Mouse (Mus musculus) midbrain, embryonic 10.5 days (tissue): ENCODE data around the gene Msl3l2. TPM values are rescaled to one million over a fixed set of nuclear protein-coding genes. Genes with fewer than 3 reads are reported as not detected.

Experiments
- DNase-seq: peaks from one replicate; pipeline ENCODE4 v3.0.0-alpha.2; 2017; ENCODE audit warnings: low spot score
- H3K27ac ChIP-seq: fragments of 300-500 bp; sonication (generic); replicated peaks from 2 replicates; pipeline ENCODE4 v1.5.1; 2016; ENCODE audit warnings: mild to moderate bottlenecking
- H3K27me3 ChIP-seq: fragments of 300-500 bp; sonication (generic); 2 replicates; pipeline ENCODE4 v1.6.1; 2016; ENCODE audit warnings: low read depth, mild to moderate bottlenecking; ENCODE audit not compliant: poor library complexity, severe bottlenecking
- H3K36me3 ChIP-seq: fragments of 300-500 bp; sonication (generic); 2 replicates; pipeline ENCODE4 v1.6.1; 2016; ENCODE audit warnings: mild to moderate bottlenecking, moderate library complexity
- H3K4me1 ChIP-seq: fragments of 300-500 bp; sonication (generic); 2 replicates; pipeline ENCODE4 v1.6.1; 2016
- H3K4me3 ChIP-seq: fragments of 300-500 bp; sonication (generic); 2 replicates; pipeline ENCODE4 v1.5.1; 2016; ENCODE audit warnings: mild to moderate bottlenecking, moderate library complexity
- H3K9me3 ChIP-seq: fragments of 300-500 bp; sonication (generic); replicated peaks from 2 replicates; pipeline ENCODE4 v1.6.1; 2016; ENCODE audit warnings: mild to moderate bottlenecking
- WGBS: fragments of 180-500 bp; shearing (Covaris S2); methylation state at CpG from one replicate; pipeline ENCODE4 v1.1.7; 2016; 5-methylcytosine and 5-hydroxymethylcytosine counted together
- polyA plus RNA-seq: library from polyadenylated mRNA; unstranded; fragments of >200 nt; fragmentation: Nextera tagmentation; extraction: Ambion mirVana; gene quantifications from 2 replicates; pipeline ENCODE4 v1.2.1, GENCODE M21; 2016

The Msl3l2 gene
- 7.1 and 7.4 TPM in 2 replicates for polyA plus RNA-seq

DNA sequence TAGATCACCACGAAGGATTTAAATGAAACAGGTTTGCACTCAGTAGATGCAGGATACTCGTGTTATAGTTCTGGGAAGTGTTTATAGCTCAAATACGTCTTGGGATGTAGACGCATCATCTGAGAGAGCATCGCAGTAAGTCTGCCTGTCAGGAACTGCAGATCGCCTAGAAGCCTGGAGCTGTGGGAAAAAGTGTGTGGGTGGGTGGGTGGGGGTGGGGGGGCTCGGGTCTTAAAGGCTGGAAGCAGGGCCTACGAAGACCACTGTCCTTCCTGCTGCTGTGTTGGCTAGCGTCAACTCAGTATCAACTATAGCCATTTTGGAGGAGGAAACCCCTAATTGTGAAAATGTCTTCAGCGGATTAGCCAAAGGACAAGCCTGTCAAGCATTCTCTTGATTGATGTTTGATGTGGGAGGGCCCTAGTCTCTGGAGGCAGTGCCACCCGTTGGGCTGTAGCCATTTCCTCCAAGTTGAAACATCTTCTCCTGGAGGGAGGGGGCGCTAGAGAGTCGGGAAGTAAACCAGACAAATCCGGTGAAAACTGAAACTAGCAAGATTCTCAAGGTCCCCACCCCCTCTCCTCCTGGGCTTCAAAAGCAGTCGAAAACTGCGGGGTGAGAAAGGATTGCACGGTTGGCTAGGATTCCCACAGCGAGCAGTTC, at the start of gene Msl3l2:
TSS of gene Msl3l2 (plus strand) at position 585 of the 663 bp plus-strand sequence.
- Histone ChIP-seq H3K27ac (peak within 1 kb of the TSS; percentile 84), H3K9me3 (no peaks in the 10 kb centered on the region), H3K4me3 (peak within 1 kb of the TSS; percentile 36), H3K36me3 (no peaks in the 10 kb centered on the region), H3K4me1 (peaks cover 9% of the 10 kb centered on the region), H3K27me3 (no peaks in the 10 kb centered on the region)
- peak; percentile 74 for DNase-seq
- 32% methylated on average over 18 of the region's 18 CpGs for WGBS

DNA sequence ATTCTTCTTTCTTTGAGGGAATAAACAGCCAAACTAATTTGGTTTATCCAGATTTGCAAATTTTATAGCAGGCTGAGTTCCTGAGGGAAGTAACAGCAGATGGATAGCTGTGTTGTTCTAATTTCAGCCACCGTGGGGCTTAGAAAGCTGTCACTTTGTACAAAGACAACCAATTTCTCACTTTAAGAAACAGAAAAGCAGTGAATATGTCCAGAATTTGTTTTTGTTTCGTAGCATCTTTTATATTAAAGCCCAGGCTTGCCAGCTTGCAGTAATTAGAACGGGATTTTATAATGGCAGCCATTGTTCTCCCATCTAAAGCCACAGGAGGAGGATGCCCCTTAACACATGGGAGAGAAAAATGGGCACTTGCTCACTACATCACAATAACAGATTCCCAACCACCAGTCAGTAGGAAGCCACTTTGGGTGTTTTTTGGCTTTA, 47.7 kb upstream of the Msl3l2 start:
- Histone ChIP-seq H3K4me1 (no peaks in the 10 kb centered on the region), H3K27ac (no peak overlapping the region), H3K27me3 (no peaks in the 10 kb centered on the region), H3K36me3 (no peaks in the 10 kb centered on the region), H3K9me3 (no peaks in the 10 kb centered on the region), H3K4me3 (no peak overlapping the region)
- WGBS = 79% methylated on average over 3 of the region's 3 CpGs
- no peak for DNase-seq

DNA sequence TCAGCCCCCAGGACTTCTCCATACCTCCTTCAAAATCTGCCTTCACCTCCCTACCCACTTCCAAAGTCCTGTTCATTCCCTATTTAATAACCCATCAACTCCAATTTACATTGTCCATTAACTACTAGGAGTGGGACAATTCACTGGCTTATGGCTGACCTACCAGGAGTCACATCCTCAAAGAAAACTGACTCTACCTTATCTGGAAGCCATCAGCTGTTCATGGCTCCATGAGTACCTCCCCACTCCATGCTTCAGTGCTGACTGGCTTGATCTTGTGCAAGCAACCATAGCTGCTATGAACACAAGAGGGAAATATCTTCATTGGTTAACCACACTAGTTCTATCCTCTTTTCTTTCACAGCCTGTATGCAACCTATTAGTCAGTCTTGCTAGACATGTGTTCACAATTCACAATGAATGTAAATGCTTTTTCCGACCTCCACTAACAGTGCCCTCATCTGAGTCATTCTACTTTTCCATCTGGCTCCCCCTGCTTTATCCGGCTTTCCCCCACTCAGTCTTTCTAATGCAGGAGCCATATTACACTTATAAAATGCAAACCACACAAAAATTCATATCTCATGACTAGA, 45.4 kb upstream of the Msl3l2 start:
- no peaks in the 10 kb centered on the region for H3K36me3 ChIP-seq
- WGBS = 87% methylated on average over 2 of the region's 2 CpGs
- H3K4me1 ChIP-seq = no peaks in the 10 kb centered on the region
- no peak overlapping the region for H3K27ac ChIP-seq
- H3K27me3 ChIP-seq = no peaks in the 10 kb centered on the region
- no peak for DNase-seq
- no peaks in the 10 kb centered on the region for H3K9me3 ChIP-seq
- no peak overlapping the region for H3K4me3 ChIP-seq

DNA sequence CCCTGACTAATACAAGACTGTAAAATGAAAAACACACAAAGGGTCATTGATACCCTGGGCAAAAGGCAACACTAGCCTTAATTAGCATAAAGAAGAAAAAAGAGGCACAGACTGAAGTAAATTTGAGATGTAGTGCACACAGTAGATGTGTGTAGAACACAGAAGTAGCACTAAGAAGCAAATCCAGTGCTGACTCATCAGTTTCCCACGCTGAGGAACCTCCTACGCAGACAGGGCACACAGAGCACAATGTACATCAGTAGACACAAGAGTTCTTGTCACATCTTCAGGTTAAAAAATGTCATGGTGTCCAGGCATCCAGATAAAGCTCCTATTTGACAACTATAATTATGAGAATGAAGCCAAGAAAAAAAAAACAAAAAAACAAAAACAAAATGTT, 44.0 kb upstream of the Msl3l2 start:
- DNase-seq = no peak
- H3K4me3 ChIP-seq = no peak overlapping the region
- H3K36me3 ChIP-seq = no peaks in the 10 kb centered on the region
- no peaks in the 10 kb centered on the region for H3K9me3 ChIP-seq
- 96% methylated on average over 2 of the region's 2 CpGs for WGBS
- H3K27me3 ChIP-seq = no peaks in the 10 kb centered on the region
- no peak overlapping the region for H3K27ac ChIP-seq
- H3K4me1 ChIP-seq = no peaks in the 10 kb centered on the region

DNA sequence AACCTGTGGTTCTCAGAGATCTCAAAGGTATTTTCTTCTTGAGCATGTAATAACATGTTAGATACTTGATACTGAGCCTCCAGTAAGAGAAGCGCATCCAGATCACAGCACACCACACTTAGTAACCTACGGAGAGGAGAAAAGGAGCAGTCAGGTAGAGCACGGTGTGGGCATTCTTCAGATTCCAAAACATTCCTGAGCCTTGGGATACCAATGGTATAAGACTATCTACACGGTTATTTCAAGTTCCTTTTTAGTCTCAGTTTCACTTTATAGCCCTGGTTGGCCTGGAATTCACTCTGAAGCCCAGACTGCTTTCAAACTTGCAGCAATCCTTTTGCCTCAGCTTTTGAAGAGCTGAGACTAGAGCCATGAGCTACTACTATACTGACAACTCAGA, 17.0 kb upstream of the Msl3l2 start:
- Histone ChIP-seq H3K4me3 (no peak overlapping the region), H3K4me1 (no peaks in the 10 kb centered on the region), H3K27ac (no peak overlapping the region), H3K9me3 (no peaks in the 10 kb centered on the region), H3K36me3 (no peaks in the 10 kb centered on the region), H3K27me3 (no peaks in the 10 kb centered on the region)
- WGBS = 85% methylated on average over 4 of the region's 4 CpGs
- DNase-seq = no peak

DNA sequence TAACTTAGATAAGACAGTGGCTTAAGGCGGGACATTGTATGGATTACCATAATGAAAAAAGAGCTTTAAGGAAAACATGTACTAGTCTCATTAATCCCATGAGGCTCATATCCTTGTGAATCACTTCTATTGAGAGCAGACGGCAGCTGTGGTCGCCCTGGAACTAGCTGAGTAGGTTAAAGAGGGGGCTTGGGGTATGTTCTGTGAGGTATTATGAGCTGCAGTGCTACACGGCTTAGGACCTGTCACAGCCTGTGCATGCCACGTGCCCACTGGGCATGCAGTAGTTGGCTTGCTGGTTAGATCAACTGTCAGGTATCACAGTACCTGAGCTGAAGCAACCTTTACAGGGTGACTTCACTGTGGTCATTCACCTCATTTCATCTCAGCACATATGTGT, 12.1 kb upstream of the Msl3l2 start:
- DNase-seq = no peak
- no peaks in the 10 kb centered on the region for H3K9me3 ChIP-seq
- H3K4me3 ChIP-seq = no peak overlapping the region
- H3K27ac ChIP-seq = no peak overlapping the region
- WGBS = 85% methylated on average over 5 of the region's 5 CpGs
- no peaks in the 10 kb centered on the region for H3K27me3 ChIP-seq
- H3K4me1 ChIP-seq = no peaks in the 10 kb centered on the region
- no peaks in the 10 kb centered on the region for H3K36me3 ChIP-seq

DNA sequence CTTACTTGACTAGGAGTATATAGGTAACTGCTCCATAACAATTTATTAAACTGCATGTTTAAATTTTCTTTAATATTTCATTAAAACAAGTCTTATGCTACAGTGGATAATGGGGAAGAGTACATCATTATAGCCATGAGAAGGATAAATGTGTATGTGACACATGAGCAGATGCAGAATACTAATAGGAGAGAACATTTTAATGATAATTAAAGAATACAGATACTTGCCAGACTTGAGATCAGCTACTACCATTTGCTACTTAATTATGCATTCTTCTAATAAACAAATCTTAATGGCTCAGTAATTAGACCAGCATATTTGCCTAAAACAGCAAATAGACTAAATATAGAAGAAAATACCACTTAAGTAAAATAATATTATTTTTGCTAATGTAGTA, 10.0 kb upstream of the Msl3l2 start:
- no peak for DNase-seq
- H3K4me3 ChIP-seq = no peak overlapping the region

DNA sequence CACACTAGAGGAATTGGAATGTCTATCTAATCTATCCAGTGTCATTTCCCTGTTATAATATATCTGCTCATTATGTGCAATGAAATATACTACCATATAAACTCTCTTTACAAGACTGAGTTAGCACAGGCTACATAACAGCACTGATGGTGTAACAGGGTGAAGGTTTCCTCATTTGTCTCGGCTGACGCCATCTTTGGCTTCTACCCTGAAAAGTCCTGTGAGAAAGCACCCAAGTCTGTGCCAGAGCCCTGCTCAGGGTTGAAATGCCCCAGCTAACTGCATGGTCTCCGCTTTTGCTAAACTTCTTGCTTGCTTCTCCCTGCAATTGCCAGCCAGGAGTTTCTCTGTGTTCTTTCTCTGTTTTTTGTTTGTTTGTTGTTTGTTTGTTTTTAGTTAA, 7.6 kb upstream of the Msl3l2 start:
- no peak overlapping the region for H3K27ac ChIP-seq
- H3K36me3 ChIP-seq = no peaks in the 10 kb centered on the region
- DNase-seq = no peak
- 91% methylated on average over 3 of the region's 3 CpGs for WGBS
- H3K4me3 ChIP-seq = no peak overlapping the region
- H3K9me3 ChIP-seq = no peaks in the 10 kb centered on the region
- H3K4me1 ChIP-seq = no peaks in the 10 kb centered on the region
- H3K27me3 ChIP-seq = no peaks in the 10 kb centered on the region

More for the DNA sequence above, 10.0 kb upstream of the Msl3l2 start:
- H3K4me1 ChIP-seq = no peaks in the 10 kb centered on the region
- no peaks in the 10 kb centered on the region for H3K9me3 ChIP-seq
- no peaks in the 10 kb centered on the region for H3K27me3 ChIP-seq
- H3K27ac ChIP-seq = no peak overlapping the region
- H3K36me3 ChIP-seq = no peaks in the 10 kb centered on the region

DNA sequence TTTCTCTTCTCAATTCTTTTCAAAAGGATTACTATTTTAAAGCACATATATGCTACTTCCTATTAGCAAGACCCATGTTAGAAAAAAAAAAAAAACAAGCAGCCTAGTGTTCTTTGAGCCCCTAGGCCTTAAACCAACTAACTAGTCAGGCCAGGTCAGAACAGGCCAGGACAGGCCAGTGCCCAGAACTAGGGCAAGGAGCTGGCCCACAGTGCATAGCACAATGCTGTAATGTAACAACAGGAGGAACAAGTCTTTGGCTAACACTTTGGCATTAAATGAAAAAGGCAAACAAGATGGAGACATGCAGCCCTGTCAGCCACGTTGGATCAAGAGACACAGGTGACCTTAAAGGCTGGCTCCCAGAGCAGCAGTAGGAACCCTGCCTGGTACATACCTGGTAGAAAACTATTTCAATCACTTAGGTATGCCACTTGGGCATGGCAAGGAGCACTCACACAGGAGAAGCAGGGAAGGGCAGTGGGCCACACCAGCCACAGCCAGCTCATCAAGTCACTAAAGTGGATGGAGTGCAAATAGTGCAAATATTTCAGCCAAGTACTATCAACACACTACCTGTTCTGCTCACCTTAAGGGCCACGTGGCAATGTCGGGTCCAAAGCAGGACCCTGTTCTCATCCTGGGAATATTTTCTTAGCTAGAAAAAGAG, 6.9 kb upstream of the Msl3l2 start:
- H3K4me1 ChIP-seq = no peaks in the 10 kb centered on the region
- H3K4me3 ChIP-seq = no peak overlapping the region
- WGBS = 93% methylated on average over 3 of the region's 3 CpGs
- no peaks in the 10 kb centered on the region for H3K36me3 ChIP-seq
- no peaks in the 10 kb centered on the region for H3K27me3 ChIP-seq
- no peak overlapping the region for H3K27ac ChIP-seq
- no peak for DNase-seq
- H3K9me3 ChIP-seq = no peaks in the 10 kb centered on the region

DNA sequence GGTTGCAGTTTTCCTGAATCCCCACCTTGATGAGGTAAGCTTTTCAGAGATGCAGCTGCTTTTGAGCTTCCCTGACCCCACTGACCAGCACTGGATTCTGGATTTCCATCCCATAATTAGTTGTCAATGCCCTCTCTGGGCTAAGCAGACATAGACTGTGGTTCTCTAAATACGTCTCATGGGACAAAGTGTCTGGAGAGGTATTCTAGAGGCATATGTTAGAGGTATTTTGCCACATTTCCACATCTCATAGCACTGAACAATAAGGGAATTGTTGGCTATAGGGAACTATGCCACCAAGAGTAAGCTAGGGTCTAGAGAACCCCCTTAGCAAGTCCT, 248 bp downstream of the Msl3l2 start:
- 40% methylated on average over 1 of the region's 1 CpGs for WGBS
- peak overlapping the region; percentile 36 for H3K4me3 ChIP-seq
- peaks cover 9% of the 10 kb centered on the region for H3K4me1 ChIP-seq

DNA sequence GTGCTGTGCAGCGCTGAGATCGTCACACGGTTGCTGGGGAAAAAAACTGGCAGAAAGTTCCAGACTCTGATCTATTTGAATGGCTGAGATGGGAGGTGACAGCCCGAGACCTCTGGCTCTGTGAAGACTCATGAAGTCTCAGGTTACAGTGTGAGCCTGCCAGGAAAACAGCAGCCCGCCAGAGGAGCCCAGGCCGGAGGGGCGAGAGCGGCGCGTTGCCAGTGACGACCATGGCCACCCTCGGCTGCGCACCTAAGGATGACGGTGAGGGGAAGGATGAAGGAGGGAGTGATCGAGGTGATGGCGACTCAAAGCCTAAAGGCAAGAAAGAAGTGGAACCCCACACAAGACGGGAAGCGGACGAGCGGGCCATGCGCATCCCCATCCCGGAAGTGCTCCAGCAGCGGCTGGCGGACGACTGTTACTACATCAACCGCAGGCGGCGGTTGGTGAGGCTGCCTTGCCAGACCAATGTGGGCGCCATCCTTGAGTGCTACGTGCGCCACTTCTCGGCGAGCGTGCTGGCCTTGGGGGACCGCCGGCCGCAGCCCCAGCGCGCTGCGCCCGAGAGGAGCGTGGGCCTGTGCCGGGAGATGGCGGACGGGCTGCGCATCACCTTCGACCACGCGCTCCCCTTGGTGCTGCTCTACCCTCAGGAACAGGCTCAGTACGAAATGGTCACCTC, 8.4 kb downstream of the Msl3l2 start:
- Histone ChIP-seq H3K4me3 (peak overlapping the region; percentile 67), H3K27me3 (0 out of 2 replicates have a peak, but pooled peaks cover 5% of the 10 kb centered on the region), H3K4me1 (peaks cover 16% of the 10 kb centered on the region), H3K9me3 (no peaks in the 10 kb centered on the region), H3K36me3 (no peaks in the 10 kb centered on the region), H3K27ac (peak overlapping the region; percentile 91)
- under 1% methylated on average over 50 of the region's 50 CpGs for WGBS
- peak; percentile 81 for DNase-seq

More for the DNA sequence above, 248 bp downstream of the Msl3l2 start:
- peak overlapping the region; percentile 84 for H3K27ac ChIP-seq
- no peaks in the 10 kb centered on the region for H3K36me3 ChIP-seq
- no peak for DNase-seq
- no peaks in the 10 kb centered on the region for H3K9me3 ChIP-seq
- H3K27me3 ChIP-seq = no peaks in the 10 kb centered on the region

DNA sequence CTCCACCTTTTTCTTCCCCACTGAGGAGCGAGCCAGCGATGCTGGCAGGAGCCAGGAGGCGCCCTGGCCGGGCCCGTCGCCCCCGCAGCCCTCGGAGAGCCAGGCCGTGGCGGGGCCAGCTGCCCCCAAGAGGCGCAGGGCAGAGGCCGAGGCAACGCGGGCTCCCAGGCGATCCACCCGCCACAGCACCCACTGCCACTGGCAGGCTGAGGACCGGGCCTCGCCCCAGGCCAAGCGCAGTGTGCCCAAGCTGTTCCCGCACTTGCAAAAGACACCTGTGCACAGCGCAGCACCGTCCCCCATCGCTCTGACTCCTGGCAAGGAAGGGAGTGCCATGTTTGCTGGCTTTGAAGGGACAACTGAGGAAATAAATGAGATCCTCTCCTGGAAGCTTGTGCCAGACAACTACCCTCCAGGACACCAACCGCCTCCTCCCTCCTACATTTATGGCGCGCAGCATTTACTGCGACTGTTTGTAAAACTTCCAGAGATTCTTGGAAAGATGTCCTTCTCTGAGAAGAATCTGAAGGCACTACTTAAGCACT, 9.0 kb downstream of the Msl3l2 start:
- Histone ChIP-seq H3K27me3 (0 out of 2 replicates have a peak, but pooled peaks cover 5% of the 10 kb centered on the region), H3K27ac (peak overlapping the region; percentile 91), H3K4me3 (peak overlapping the region; percentile 67), H3K4me1 (peaks cover 16% of the 10 kb centered on the region), H3K9me3 (no peaks in the 10 kb centered on the region), H3K36me3 (no peaks in the 10 kb centered on the region)
- WGBS = 14% methylated on average over 27 of the region's 27 CpGs
- DNase-seq = no peak
